Mouse (Mus musculus) lung, postnatal 25 days (tissue): ENCODE data around the gene Smad6.
A peak's percentile ranks its signal among the peaks of the same experiment; 100 is the strongest.

Experiments used
- DNase-seq: peaks from one replicate; pipeline ENCODE4 v3.0.0; 2022; ENCODE audit warnings: low spot score

The Smad6 gene

DNA sequence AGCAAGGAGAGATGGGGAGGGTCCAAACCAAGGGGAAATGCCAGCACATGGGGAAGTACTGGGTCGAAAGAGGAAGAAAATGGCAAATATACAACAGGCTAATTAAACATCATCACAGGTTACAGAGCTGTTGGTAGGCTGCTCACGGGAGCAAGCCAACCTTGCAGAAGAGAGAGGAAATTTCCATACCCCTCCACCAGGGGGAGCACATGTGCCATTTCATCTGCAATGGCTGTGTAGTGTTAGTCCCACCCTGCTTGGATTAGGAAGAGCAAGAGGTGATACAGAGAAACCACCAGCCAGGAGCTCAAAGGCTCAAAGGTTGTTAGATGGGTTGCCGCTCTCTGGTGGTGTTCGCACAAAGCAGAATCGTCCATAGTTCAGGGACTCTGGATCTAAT lies 105.9 kb downstream of the Smad6 start:
- peak; percentile 75 for DNase-seq

GRCm38 (mm10) chr9:63914944-63915343 lies 106.9 kb downstream of the Smad6 start:
- no peak for DNase-seq

DNA sequence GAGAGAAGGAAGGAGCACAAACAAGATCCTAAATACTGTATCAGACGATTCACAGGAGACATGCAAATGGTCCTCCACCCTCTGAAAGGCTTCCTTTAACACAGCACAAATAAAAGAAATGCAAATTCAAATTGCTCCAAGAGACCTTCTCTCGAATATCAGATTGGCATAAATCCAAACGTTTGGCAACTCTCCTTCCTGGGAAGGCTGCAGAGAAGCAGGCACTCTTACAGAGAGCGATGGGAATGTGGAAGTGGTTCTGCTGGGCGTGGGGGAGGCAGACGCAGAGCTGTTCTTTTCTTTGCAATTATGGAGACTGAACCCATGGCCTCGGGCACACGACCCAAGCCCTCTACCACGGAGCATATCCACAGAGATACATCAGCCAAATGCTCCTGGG lies 109.8 kb downstream of the Smad6 start:
- peak; percentile 49 for DNase-seq

GRCm38 (mm10) chr9:63909618-63910017 lies 112.2 kb downstream of the Smad6 start:
- DNase-seq = peak; percentile 84

DNA sequence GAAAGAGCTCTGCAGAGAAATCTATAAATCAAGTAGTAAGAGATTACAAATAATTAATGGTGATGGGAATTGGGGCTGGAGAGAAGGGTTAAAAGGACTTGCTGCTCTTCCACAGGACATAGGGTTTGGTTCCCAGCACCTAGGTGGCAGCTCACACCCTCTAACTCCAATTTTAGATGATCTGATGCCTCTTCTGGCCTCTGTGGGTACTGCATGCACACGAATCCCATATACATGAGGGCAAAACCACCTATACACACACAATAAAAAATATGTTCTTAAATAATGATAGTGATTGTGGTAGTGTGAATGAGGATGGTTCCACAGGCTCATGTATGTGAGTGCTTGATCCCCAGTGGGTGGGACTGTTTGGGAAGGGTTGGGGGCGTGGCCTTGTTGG lies 117.3 kb downstream of the Smad6 start:
- no peak for DNase-seq
